Mouse (Mus musculus) midbrain, embryonic 10.5 days (tissue): ENCODE results near the gene Col26a1. TPM values are rescaled to one million over a fixed set of nuclear protein-coding genes. Genes with fewer than 3 reads are reported as not detected.
A peak's percentile ranks its signal among the peaks of the same experiment; 100 is the strongest.

Source experiments
- DNase-seq: peaks from one replicate; pipeline ENCODE4 v3.0.0-alpha.2; 2017; ENCODE audit warnings: low spot score
- H3K27ac ChIP-seq: fragments of 300-500 bp; sonication (generic); replicated peaks from 2 replicates; pipeline ENCODE4 v1.5.1; 2016; ENCODE audit warnings: mild to moderate bottlenecking
- H3K27me3 ChIP-seq: fragments of 300-500 bp; sonication (generic); 2 replicates; pipeline ENCODE4 v1.6.1; 2016; ENCODE audit warnings: low read depth, mild to moderate bottlenecking; ENCODE audit not compliant: poor library complexity, severe bottlenecking
- H3K36me3 ChIP-seq: fragments of 300-500 bp; sonication (generic); 2 replicates; pipeline ENCODE4 v1.6.1; 2016; ENCODE audit warnings: mild to moderate bottlenecking, moderate library complexity
- H3K4me1 ChIP-seq: fragments of 300-500 bp; sonication (generic); 2 replicates; pipeline ENCODE4 v1.6.1; 2016
- H3K4me3 ChIP-seq: fragments of 300-500 bp; sonication (generic); 2 replicates; pipeline ENCODE4 v1.5.1; 2016; ENCODE audit warnings: mild to moderate bottlenecking, moderate library complexity
- H3K9me3 ChIP-seq: fragments of 300-500 bp; sonication (generic); replicated peaks from 2 replicates; pipeline ENCODE4 v1.6.1; 2016; ENCODE audit warnings: mild to moderate bottlenecking
- WGBS: fragments of 180-500 bp; shearing (Covaris S2); methylation state at CpG from one replicate; pipeline ENCODE4 v1.1.7; 2016; 5-methylcytosine and 5-hydroxymethylcytosine counted together
- polyA plus RNA-seq: library from polyadenylated mRNA; unstranded; fragments of >200 nt; fragmentation: Nextera tagmentation; extraction: Ambion mirVana; gene quantifications from 2 replicates; pipeline ENCODE4 v1.2.1, GENCODE M21; 2016

Col26a1 gene
- polyA plus RNA-seq, 1 experiment from 2014 or later = 38.0 TPM

DNA sequence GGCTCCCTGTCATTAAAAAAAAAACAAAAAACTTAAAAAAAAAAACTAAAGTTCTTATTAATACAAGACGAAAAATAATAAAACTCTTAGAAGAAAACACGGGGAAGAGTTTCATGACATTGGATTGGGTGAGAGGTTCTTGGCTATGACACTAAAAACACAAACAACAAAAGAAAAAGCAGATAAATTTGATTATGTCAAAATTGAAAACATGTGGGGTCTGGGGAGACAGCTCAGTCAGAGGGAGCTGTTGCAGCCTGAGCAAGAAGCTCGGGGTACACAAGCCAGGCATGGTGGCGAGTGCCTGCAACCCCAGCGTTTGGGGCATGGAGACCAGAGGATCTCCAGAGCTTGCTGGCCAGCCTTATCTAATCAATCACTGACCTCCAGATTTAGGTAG lies 15.3 kb downstream of the Col26a1 start:
- WGBS = 83% methylated on average over 5 of the region's 5 CpGs
- no peak for DNase-seq
- Histone ChIP-seq H3K27me3 (no peaks in the 10 kb centered on the region), H3K4me1 (peaks cover 32% of the 10 kb centered on the region), H3K9me3 (no peaks in the 10 kb centered on the region), H3K4me3 (no peak overlapping the region), H3K27ac (no peak overlapping the region), H3K36me3 (no peaks in the 10 kb centered on the region)

DNA sequence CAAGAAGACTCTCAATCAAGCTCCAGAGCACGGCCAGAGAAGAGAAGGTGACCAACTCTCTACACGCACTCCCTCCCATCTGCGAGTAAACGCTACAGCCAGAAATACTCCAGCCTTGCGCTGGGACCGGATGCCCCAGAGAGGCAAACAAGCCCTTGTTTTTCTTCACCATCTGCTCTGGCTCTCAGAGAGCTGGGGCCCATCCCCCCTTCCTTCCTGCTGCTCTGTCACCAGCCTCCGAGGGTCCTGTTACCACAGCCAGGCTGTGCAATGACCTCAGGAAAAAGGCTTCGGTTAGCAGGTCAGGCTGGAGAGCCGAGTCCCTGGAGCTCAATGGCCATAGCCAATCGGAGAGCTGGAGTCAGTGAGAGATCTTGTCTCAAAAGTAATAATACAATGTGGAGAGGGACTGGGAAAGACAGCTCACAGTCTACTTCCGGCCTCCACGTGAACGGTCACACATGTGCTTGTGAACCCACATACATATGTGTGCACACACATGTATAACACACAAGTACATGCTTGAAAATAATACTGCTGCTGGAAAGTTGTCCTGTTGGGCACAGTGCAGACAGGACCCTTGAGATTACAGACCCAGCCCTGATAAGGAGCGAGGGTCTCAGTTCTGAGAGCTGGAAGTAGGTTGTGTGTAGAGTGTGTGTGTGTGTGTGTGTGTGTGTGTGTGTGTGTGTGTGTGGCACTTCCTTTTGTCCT lies 18.9 kb downstream of the Col26a1 start:
- WGBS = 20% methylated on average over 14 of the region's 14 CpGs
- H3K4me3 ChIP-seq = peak overlapping the region; percentile 27
- peaks cover 17% of the 10 kb centered on the region for H3K27me3 ChIP-seq
- no peaks in the 10 kb centered on the region for H3K9me3 ChIP-seq
- DNase-seq = peak; percentile 76
- peaks cover 47% of the 10 kb centered on the region for H3K4me1 ChIP-seq
- peak overlapping the region; percentile 84 for H3K27ac ChIP-seq
- H3K36me3 ChIP-seq = no peaks in the 10 kb centered on the region

DNA sequence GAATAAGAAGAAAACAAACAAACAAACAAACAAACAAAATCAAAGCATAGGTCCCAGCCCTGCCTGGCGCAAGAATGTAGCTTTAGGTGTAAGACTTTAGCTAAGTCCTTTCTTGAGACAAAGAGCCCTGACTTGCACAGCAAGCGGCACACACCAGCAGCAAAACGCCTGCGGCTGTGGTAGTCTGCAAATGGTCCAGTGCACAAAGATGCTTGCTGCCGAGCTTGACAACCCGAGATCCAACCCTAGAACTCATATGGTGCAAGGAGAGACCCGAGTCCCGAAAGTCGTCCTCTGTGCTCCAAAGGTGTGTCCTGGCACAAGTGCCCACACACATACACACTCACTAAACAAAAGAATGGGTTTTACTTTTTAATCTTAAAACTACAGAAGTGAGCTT lies 19.7 kb downstream of the Col26a1 start:
- Histone ChIP-seq H3K36me3 (no peaks in the 10 kb centered on the region), H3K27me3 (peaks cover 17% of the 10 kb centered on the region), H3K4me1 (peaks cover 47% of the 10 kb centered on the region), H3K27ac (peak overlapping the region; percentile 84), H3K9me3 (no peaks in the 10 kb centered on the region), H3K4me3 (peak overlapping the region; percentile 27; the same call in 1 of the 2 replicates)
- no peak for DNase-seq
- 47% methylated on average over 9 of the region's 9 CpGs for WGBS

DNA sequence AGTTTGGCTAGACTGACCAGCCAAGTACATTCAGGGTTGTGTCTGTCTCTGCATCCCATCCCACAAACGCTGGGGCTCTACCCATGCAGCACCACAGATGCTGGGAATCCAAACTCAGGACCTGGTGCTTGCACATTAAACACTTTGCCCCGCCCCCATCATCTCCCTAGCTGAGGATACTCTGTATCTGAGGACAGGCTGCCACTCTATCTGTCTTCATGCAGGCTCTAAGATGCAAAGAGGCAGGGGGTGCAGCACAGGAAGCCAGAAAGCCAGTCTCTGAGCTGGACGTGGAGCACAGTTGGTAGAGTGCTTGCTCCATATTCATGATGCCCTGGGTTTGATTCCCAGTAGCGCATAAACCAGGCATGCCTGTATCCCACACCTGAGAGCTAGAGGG lies 20.2 kb downstream of the Col26a1 start:
- Histone ChIP-seq H3K27me3 (peaks cover 17% of the 10 kb centered on the region), H3K9me3 (no peaks in the 10 kb centered on the region), H3K4me3 (no peak overlapping the region), H3K27ac (peak overlapping the region; percentile 84), H3K4me1 (peaks cover 47% of the 10 kb centered on the region), H3K36me3 (no peaks in the 10 kb centered on the region)
- no peak for DNase-seq
- WGBS = 59% methylated on average over 4 of the region's 4 CpGs

- Histone ChIP-seq H3K36me3 (no peaks in the 10 kb centered on the region), H3K9me3 (no peaks in the 10 kb centered on the region), H3K4me1 (peaks cover 47% of the 10 kb centered on the region), H3K4me3 (peak overlapping the region; percentile 23), H3K27me3 (peaks cover 17% of the 10 kb centered on the region), H3K27ac (peak overlapping the region; percentile 73)
- no peak for DNase-seq
- WGBS = 11% methylated on average over 20 of the region's 20 CpGs
Observed at GRCm38 (mm10) chr5:136861191-136861940, 21.6 kb downstream of the Col26a1 start.

GRCm38 (mm10) chr5:136850716-136851115 lies 32.3 kb downstream of the Col26a1 start:
- Histone ChIP-seq H3K27ac (no peak overlapping the region), H3K9me3 (no peaks in the 10 kb centered on the region), H3K36me3 (no peaks in the 10 kb centered on the region), H3K4me3 (no peak overlapping the region), H3K27me3 (no peaks in the 10 kb centered on the region), H3K4me1 (no peaks in the 10 kb centered on the region)
- DNase-seq = no peak
- 88% methylated on average over 6 of the region's 6 CpGs for WGBS

DNA sequence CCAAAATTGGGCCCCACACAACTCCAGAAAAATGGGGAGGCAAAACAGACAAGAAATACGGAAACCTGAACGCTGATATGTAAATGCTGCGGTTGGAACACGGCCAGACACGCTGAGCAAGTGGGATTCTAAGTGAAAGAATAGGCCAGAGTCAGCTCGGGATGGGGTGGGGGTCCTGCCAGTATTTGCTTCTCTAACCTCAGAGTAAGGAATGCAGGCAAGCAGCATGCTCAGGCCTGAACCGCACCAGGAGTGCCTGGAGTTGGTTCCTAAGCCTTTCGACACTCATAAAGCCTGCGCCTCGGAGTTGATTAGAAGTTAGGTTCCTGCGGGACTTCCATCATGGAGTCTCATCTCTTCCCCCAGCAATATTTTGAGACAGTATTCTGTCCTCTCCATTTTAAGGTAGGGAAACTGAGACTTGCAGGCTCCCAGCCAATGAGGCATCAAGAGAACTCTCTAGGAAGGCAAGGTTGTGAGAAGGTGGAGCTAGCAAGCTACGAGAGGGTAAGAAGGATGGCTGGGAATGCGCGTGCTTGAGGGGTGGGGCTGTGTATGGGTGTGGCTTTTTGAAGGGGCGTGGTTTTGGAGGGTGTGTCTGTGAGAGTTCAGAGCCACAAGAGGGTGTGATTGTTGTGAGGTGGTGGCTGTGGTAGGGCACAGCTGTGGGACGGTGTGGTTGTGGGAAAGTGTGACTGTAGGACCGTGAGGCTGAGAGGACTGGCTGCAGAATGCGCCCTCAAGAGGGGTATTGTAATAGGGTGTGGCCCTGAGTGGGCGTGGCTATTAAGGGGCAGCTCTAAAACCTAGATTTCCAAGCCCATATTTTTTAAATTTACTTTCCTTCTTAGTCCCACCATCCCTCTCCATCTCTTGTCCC lies 36.4 kb downstream of the Col26a1 start:
- no peaks in the 10 kb centered on the region for H3K27me3 ChIP-seq
- H3K36me3 ChIP-seq = no peaks in the 10 kb centered on the region
- no peaks in the 10 kb centered on the region for H3K9me3 ChIP-seq
- no peak for DNase-seq
- H3K27ac ChIP-seq = no peak overlapping the region
- H3K4me3 ChIP-seq = no peak overlapping the region
- 86% methylated on average over 19 of the region's 19 CpGs for WGBS
- 0 out of 2 replicates have a peak, but pooled peaks cover 4% of the 10 kb centered on the region for H3K4me1 ChIP-seq

GRCm38 (mm10) chr5:136843930-136844329 lies 39.1 kb downstream of the Col26a1 start:
- H3K27ac ChIP-seq = no peak overlapping the region
- no peaks in the 10 kb centered on the region for H3K36me3 ChIP-seq
- H3K9me3 ChIP-seq = no peaks in the 10 kb centered on the region
- no peak overlapping the region for H3K4me3 ChIP-seq
- 0 out of 2 replicates have a peak, but pooled peaks cover 4% of the 10 kb centered on the region for H3K4me1 ChIP-seq
- DNase-seq = no peak
- WGBS = 48% methylated on average over 5 of the region's 5 CpGs
- no peaks in the 10 kb centered on the region for H3K27me3 ChIP-seq

- H3K36me3 ChIP-seq = no peaks in the 10 kb centered on the region
- 6% methylated on average over 8 of the region's 8 CpGs for WGBS
- H3K4me3 ChIP-seq = no peak overlapping the region
- H3K4me1 ChIP-seq = 0 out of 2 replicates have a peak, but pooled peaks cover 4% of the 10 kb centered on the region
- H3K27ac ChIP-seq = no peak overlapping the region
- no peaks in the 10 kb centered on the region for H3K27me3 ChIP-seq
- peak; percentile 71 for DNase-seq
- no peaks in the 10 kb centered on the region for H3K9me3 ChIP-seq
Observed at GRCm38 (mm10) chr5:136840036-136840435, 43.0 kb downstream of the Col26a1 start.

GRCm38 (mm10) chr5:136833053-136833452 lies 50.0 kb downstream of the Col26a1 start:
- Histone ChIP-seq H3K4me3 (no peak overlapping the region), H3K9me3 (no peaks in the 10 kb centered on the region), H3K27ac (no peak overlapping the region), H3K4me1 (no peaks in the 10 kb centered on the region), H3K27me3 (no peaks in the 10 kb centered on the region), H3K36me3 (no peaks in the 10 kb centered on the region)
- WGBS = 88% methylated on average over 3 of the region's 3 CpGs
- DNase-seq = no peak

DNA sequence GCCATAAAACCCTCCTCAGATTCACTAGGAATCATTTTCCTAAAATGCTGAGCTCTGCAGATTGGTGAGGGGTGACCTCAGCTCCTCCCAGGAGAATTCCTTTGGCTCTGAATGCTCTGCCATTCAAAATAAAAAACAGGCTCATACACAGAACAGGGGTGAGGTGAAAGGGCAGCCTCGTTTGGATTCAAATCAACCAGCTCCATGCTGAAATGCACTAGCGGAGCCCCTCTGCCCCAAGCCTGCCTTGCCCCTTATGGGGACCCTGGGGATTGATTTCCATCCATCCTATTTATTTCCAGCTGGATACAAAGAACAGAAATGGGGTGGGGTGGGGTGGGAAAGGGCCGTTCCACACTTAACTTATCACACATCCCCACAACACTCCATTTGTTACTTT lies 52.9 kb downstream of the Col26a1 start:
- DNase-seq = no peak
- H3K4me1 ChIP-seq = no peaks in the 10 kb centered on the region
- H3K9me3 ChIP-seq = no peaks in the 10 kb centered on the region
- no peaks in the 10 kb centered on the region for H3K27me3 ChIP-seq
- no peaks in the 10 kb centered on the region for H3K36me3 ChIP-seq
- WGBS = 88% methylated on average over 3 of the region's 3 CpGs
- no peak overlapping the region for H3K27ac ChIP-seq
- H3K4me3 ChIP-seq = no peak overlapping the region

GRCm38 (mm10) chr5:136821971-136822370 lies 61.0 kb downstream of the Col26a1 start:
- no peak overlapping the region for H3K4me3 ChIP-seq
- 89% methylated on average over 8 of the region's 8 CpGs for WGBS
- H3K36me3 ChIP-seq = no peaks in the 10 kb centered on the region
- H3K4me1 ChIP-seq = no peaks in the 10 kb centered on the region
- no peak for DNase-seq
- H3K9me3 ChIP-seq = no peaks in the 10 kb centered on the region; the same call in 1 of the 2 replicates
- H3K27me3 ChIP-seq = no peaks in the 10 kb centered on the region
- no peak overlapping the region for H3K27ac ChIP-seq
